Mouse (Mus musculus) hindbrain, postnatal 0 days (tissue): ENCODE data around the gene Birc5. TPM values are rescaled to one million over a fixed set of nuclear protein-coding genes. Genes with fewer than 3 reads are reported as not detected.

Experiments
- ATAC-seq: fragments of 200-750 bp; cut with Nextera tagmentation; 2 replicates; pipeline ENCODE4 v1.8.0; 2017; ENCODE audit warnings: mild to moderate bottlenecking, moderate TSS enrichment, moderate library complexity
- DNase-seq: peaks from one replicate; pipeline ENCODE4 v3.0.0-alpha.2; 2015; ENCODE audit warnings: low spot score
- H3K27ac ChIP-seq: fragments of 300-500 bp; sonication (generic); 2 replicates; pipeline ENCODE4 v1.5.1; 2014; ENCODE audit warnings: mild to moderate bottlenecking
- H3K27me3 ChIP-seq: fragments of 300-500 bp; sonication (generic); 2 replicates; pipeline ENCODE4 v1.6.1; 2014; ENCODE audit warnings: low read length, mixed read lengths; ENCODE audit not compliant: insufficient read depth
- H3K36me3 ChIP-seq: fragments of 300-500 bp; sonication (generic); 2 replicates; pipeline ENCODE4 v1.6.1; 2014; ENCODE audit warnings: low read length, mixed read lengths; ENCODE audit not compliant: insufficient read depth
- H3K4me1 ChIP-seq: fragments of 300-500 bp; sonication (generic); 2 replicates; pipeline ENCODE4 v1.6.1; 2014; ENCODE audit warnings: antibody characterized with exemption, low read length, mixed read lengths; ENCODE audit not compliant: insufficient read depth
- H3K4me2 ChIP-seq: fragments of 300-500 bp; sonication (generic); 2 replicates; pipeline ENCODE4 v1.6.1; 2014; ENCODE audit warnings: low read depth, mild to moderate bottlenecking, low read length, moderate library complexity, mixed read lengths
- H3K4me3 ChIP-seq: fragments of 300-500 bp; sonication (generic); 2 replicates; pipeline ENCODE4 v1.5.1; 2014; ENCODE audit warnings: low read length
- H3K9ac ChIP-seq: fragments of 300-500 bp; sonication (generic); replicated peaks from 2 replicates; pipeline ENCODE4 v1.6.1; 2014; ENCODE audit warnings: mild to moderate bottlenecking, low read length, moderate library complexity, mixed read lengths
- H3K9me3 ChIP-seq: fragments of 300-500 bp; sonication (generic); 2 replicates; pipeline ENCODE4 v1.6.1; 2016; ENCODE audit warnings: low read length, mixed read lengths
- CTCF ChIP-seq: IDR thresholded peaks from 2 replicates; pipeline ENCODE4 v1.5.1; 2016; ENCODE audit warnings: antibody characterized with exemption, control low read depth, low read depth
- WGBS: fragments of 180-500 bp; shearing (Covaris S2); extraction: QIAGEN DNeasy Blood & Tissue Kit; methylation state at CpG from one replicate; pipeline ENCODE4 v1.1.7; 2014; 5-methylcytosine and 5-hydroxymethylcytosine counted together
- polyA plus RNA-seq: library from polyadenylated mRNA; unstranded; fragments of >200 nt; fragmentation: Nextera tagmentation; extraction: Ambion mirVana; gene quantifications from 2 replicates; pipeline ENCODE4 v1.2.1, GENCODE M21; 2015
- total RNA-seq: library from RNA; depleted of rRNA; stranded (reverse); fragments of >200 nt; gene quantifications from 2 replicates; pipeline ENCODE4 v1.2.3, GENCODE M21; 2014

Gene Birc5
- total and polyA plus RNA-seq, 2 experiments from 2014 or later, result 14.6 to 45.3 TPM

GRCm38 (mm10) chr11:117852875-117853274 lies 3.8 kb downstream of the Birc5 start:
- 93% methylated on average over 3 of the region's 3 CpGs for WGBS
- H3K27me3 ChIP-seq, result no peaks in the 10 kb centered on the region
- no peak overlapping the region for H3K4me3 ChIP-seq

GRCm38 (mm10) chr11:117854241-117854640 lies 5.2 kb downstream of the Birc5 start:
- Histone ChIP-seq H3K4me2 (no peak overlapping the region), H3K4me1 (0 out of 2 replicates have a peak, but pooled peaks cover 9% of the 10 kb centered on the region), H3K27ac (no peak overlapping the region), H3K4me3 (no peak overlapping the region), H3K36me3 (peaks cover 2% of the 10 kb centered on the region; the same call in 1 of the 2 replicates), H3K27me3 (no peaks in the 10 kb centered on the region), H3K9me3 (no peaks in the 10 kb centered on the region), H3K9ac (no peak overlapping the region)
- ATAC-seq (no peak), DNase-seq (no peak)
- WGBS, result 95% methylated on average over 9 of the region's 9 CpGs
- TF ChIP-seq CTCF, result no peak

More at GRCm38 (mm10) chr11:117852875-117853274, 3.8 kb downstream of the Birc5 start:
- no peak for TF ChIP-seq CTCF
- Histone ChIP-seq H3K4me2 (no peak overlapping the region), H3K9me3 (no peaks in the 10 kb centered on the region), H3K4me1 (peaks cover 15% of the 10 kb centered on the region; the same call in 1 of the 2 replicates), H3K36me3 (peaks cover 2% of the 10 kb centered on the region; the same call in 1 of the 2 replicates), H3K27ac (no peak overlapping the region), H3K9ac (no peak overlapping the region)
- ATAC-seq (no peak), DNase-seq (no peak)

- Histone ChIP-seq H3K9me3 (no peaks in the 10 kb centered on the region), H3K4me2 (no peak overlapping the region), H3K27me3 (no peaks in the 10 kb centered on the region), H3K9ac (no peak overlapping the region), H3K4me1 (0 out of 2 replicates have a peak, but pooled peaks cover 2% of the 10 kb centered on the region), H3K4me3 (no peak overlapping the region), H3K27ac (no peak overlapping the region), H3K36me3 (peaks cover 2% of the 10 kb centered on the region; the same call in 1 of the 2 replicates)
- DNase-seq (no peak), ATAC-seq (no peak)
- WGBS, result 96% methylated on average over 5 of the region's 5 CpGs
- no peak for TF ChIP-seq CTCF
Observed at GRCm38 (mm10) chr11:117855360-117855759, 6.3 kb downstream of the Birc5 start.

- no peak for DNase-seq
- Histone ChIP-seq H3K9ac (0 out of 2 replicates have a peak overlapping the region, but pooled peaks have one; percentile 9), H3K27me3 (no peaks in the 10 kb centered on the region), H3K4me2 (no peak overlapping the region), H3K27ac (no peak overlapping the region), H3K36me3 (peaks cover 2% of the 10 kb centered on the region; the same call in 1 of the 2 replicates), H3K4me3 (no peak overlapping the region), H3K9me3 (no peaks in the 10 kb centered on the region), H3K4me1 (no peaks in the 10 kb centered on the region)
- TF ChIP-seq CTCF, result no peak
- ATAC-seq, result no peak
- 75% methylated on average over 1 of the region's 1 CpGs for WGBS
Observed at GRCm38 (mm10) chr11:117855975-117856374, 6.9 kb downstream of the Birc5 start.

- peaks cover 2% of the 10 kb centered on the region; the same call in 1 of the 2 replicates for H3K36me3 ChIP-seq
- DNase-seq (no peak), ATAC-seq (no peak)
- no peak overlapping the region for H3K27ac ChIP-seq
- no peaks in the 10 kb centered on the region for H3K27me3 ChIP-seq
- no peak overlapping the region for H3K4me2 ChIP-seq
- TF ChIP-seq CTCF, result no peak
- H3K9me3 ChIP-seq, result no peaks in the 10 kb centered on the region
- WGBS, result 94% methylated on average over 10 of the region's 10 CpGs
- no peak overlapping the region for H3K4me3 ChIP-seq
- no peak overlapping the region for H3K9ac ChIP-seq
- H3K4me1 ChIP-seq, result no peaks in the 10 kb centered on the region
Observed at GRCm38 (mm10) chr11:117857462-117857861, 8.4 kb downstream of the Birc5 start.

GRCm38 (mm10) chr11:117858392-117858791 lies 9.3 kb downstream of the Birc5 start:
- no peak overlapping the region for H3K27ac ChIP-seq
- H3K4me1 ChIP-seq, result no peaks in the 10 kb centered on the region
- TF ChIP-seq CTCF, result no peak
- WGBS, result 32% methylated on average over 3 of the region's 3 CpGs
- DNase-seq, result no peak
- no peak for ATAC-seq
- H3K9me3 ChIP-seq, result no peaks in the 10 kb centered on the region
- no peak overlapping the region for H3K4me3 ChIP-seq
- peaks cover 2% of the 10 kb centered on the region; the same call in 1 of the 2 replicates for H3K36me3 ChIP-seq
- H3K4me2 ChIP-seq, result no peak overlapping the region
- no peak overlapping the region for H3K9ac ChIP-seq
- H3K27me3 ChIP-seq, result no peaks in the 10 kb centered on the region

- Histone ChIP-seq H3K27me3 (no peaks in the 10 kb centered on the region), H3K4me3 (no peak within 1 kb of the TSS), H3K4me1 (no peaks in the 10 kb centered on the region), H3K27ac (no peak within 1 kb of the TSS), H3K9me3 (no peaks in the 10 kb centered on the region), H3K9ac (peak within 1 kb of the TSS; percentile 35; the same call in 1 of the 2 replicates), H3K4me2 (0 out of 2 replicates have a peak within 1 kb of the TSS, but pooled peaks have one; percentile 10), H3K36me3 (peaks cover 2% of the 10 kb centered on the region; the same call in 1 of the 2 replicates)
- ATAC-seq, result no peak
- 4% methylated on average over 23 of the region's 23 CpGs for WGBS
- TF ChIP-seq CTCF, result no peak
- DNase-seq, result no peak
Observed at GRCm38 (mm10) chr11:117860601-117861000, 11.6 kb downstream of the Birc5 start, which contains the start of gene Tmem235. Gene Tmem235 (plus strand): TSS chr11:117860752.
